Mouse (Mus musculus) embryonic facial prominence, embryonic 11.5 days (tissue): Measurements from ENCODE around the gene Phldb2. TPM values are rescaled to one million over a fixed set of nuclear protein-coding genes. Genes with fewer than 3 reads are reported as not detected.

Source experiments
- ATAC-seq: fragments of 200-750 bp; cut with Nextera tagmentation; replicated peaks from 2 replicates; pipeline ENCODE4 v1.8.0; 2017; ENCODE audit warnings: low read depth; ENCODE audit not compliant: insufficient number of reproducible peaks, low FRiP score, low TSS enrichment
- DNase-seq: peaks from one replicate; pipeline ENCODE4 v3.0.0-alpha.2; 2015; ENCODE audit warnings: low spot score
- H3K27ac ChIP-seq: fragments of 300-500 bp; sonication (generic); replicated peaks from 2 replicates; pipeline ENCODE4 v1.5.1; 2014; ENCODE audit warnings: mild to moderate bottlenecking, low read depth, low read length, control low read depth
- H3K27me3 ChIP-seq: fragments of 300-500 bp; sonication (generic); 2 replicates; pipeline ENCODE4 v1.6.1; 2014; ENCODE audit warnings: mild to moderate bottlenecking, low read length, moderate library complexity, mixed read lengths; ENCODE audit not compliant: control insufficient read depth, insufficient read depth
- H3K36me3 ChIP-seq: fragments of 300-500 bp; sonication (generic); replicated peaks from 2 replicates; pipeline ENCODE4 v1.6.1; 2014; ENCODE audit warnings: low read depth, mild to moderate bottlenecking, low read length, moderate library complexity, mixed read lengths; ENCODE audit not compliant: control insufficient read depth, insufficient read depth
- H3K4me1 ChIP-seq: fragments of 300-500 bp; sonication (generic); 2 replicates; pipeline ENCODE4 v1.6.1; 2014; ENCODE audit warnings: low read length, mixed read lengths; ENCODE audit not compliant: control insufficient read depth, insufficient read depth
- H3K4me2 ChIP-seq: fragments of 300-500 bp; sonication (generic); 2 replicates; pipeline ENCODE4 v1.6.1; 2014; ENCODE audit warnings: low read depth, mild to moderate bottlenecking, control low read depth, low read length, moderate library complexity
- H3K4me3 ChIP-seq: fragments of 300-500 bp; sonication (generic); 2 replicates; pipeline ENCODE4 v1.5.1; 2014; ENCODE audit warnings: low read depth, low read length, control low read depth
- H3K9ac ChIP-seq: fragments of 300-500 bp; sonication (generic); replicated peaks from 2 replicates; pipeline ENCODE4 v1.6.1; 2014; ENCODE audit warnings: mild to moderate bottlenecking, control low read depth, low read length
- H3K9me3 ChIP-seq: fragments of 300-500 bp; sonication (generic); replicated peaks from 2 replicates; pipeline ENCODE4 v1.6.1; 2016; ENCODE audit warnings: mild to moderate bottlenecking, low read length, inconsistent platforms, mixed read lengths; ENCODE audit not compliant: control insufficient read depth
- WGBS: fragments of 180-500 bp; shearing (Covaris S2); extraction: QIAGEN DNeasy Blood & Tissue Kit; methylation state at CpG from one replicate; pipeline ENCODE4 v1.1.7; 2014; 5-methylcytosine and 5-hydroxymethylcytosine counted together
- polyA plus RNA-seq: library from polyadenylated mRNA; unstranded; fragments of >200 nt; fragmentation: Nextera tagmentation; extraction: Ambion mirVana; gene quantifications from 2 replicates; pipeline ENCODE4 v1.2.1, GENCODE M21; 2014

Phldb2 gene
- polyA plus RNA-seq, 1 experiment from 2014 or later, result 54.6 TPM

- Histone ChIP-seq H3K9ac (no peak overlapping the region), H3K36me3 (no peaks in the 10 kb centered on the region), H3K27me3 (no peaks in the 10 kb centered on the region), H3K4me1 (no peaks in the 10 kb centered on the region), H3K9me3 (no peaks in the 10 kb centered on the region), H3K4me3 (no peak overlapping the region), H3K4me2 (no peak overlapping the region), H3K27ac (no peak overlapping the region)
- ATAC-seq, result no peak
- WGBS, result 81% methylated on average over 4 of the region's 4 CpGs
- DNase-seq, result no peak
Measured at GRCm38 (mm10) chr16:45984610-45985606, 31.5 kb upstream of the Phldb2 start.

- WGBS, result 84% methylated on average over 1 of the region's 1 CpGs
- Histone ChIP-seq H3K4me1 (no peaks in the 10 kb centered on the region), H3K9me3 (no peaks in the 10 kb centered on the region), H3K27me3 (no peaks in the 10 kb centered on the region), H3K4me3 (no peak overlapping the region), H3K9ac (no peak overlapping the region), H3K27ac (no peak overlapping the region), H3K36me3 (no peaks in the 10 kb centered on the region), H3K4me2 (no peak overlapping the region)
- no peak for ATAC-seq
- no peak for DNase-seq
Measured at GRCm38 (mm10) chr16:45976251-45976650, 22.9 kb upstream of the Phldb2 start.

GRCm38 (mm10) chr16:45973959-45974686 is 20.7 kb upstream of the Phldb2 start:
- no peak overlapping the region for H3K4me3 ChIP-seq
- no peak overlapping the region for H3K27ac ChIP-seq
- no peak overlapping the region for H3K4me2 ChIP-seq
- no peaks in the 10 kb centered on the region for H3K9me3 ChIP-seq
- 54% methylated on average over 9 of the region's 9 CpGs for WGBS
- H3K4me1 ChIP-seq, result no peaks in the 10 kb centered on the region
- no peak overlapping the region for H3K9ac ChIP-seq
- H3K36me3 ChIP-seq, result no peaks in the 10 kb centered on the region
- H3K27me3 ChIP-seq, result no peaks in the 10 kb centered on the region
- ATAC-seq (no peak), DNase-seq (peak; percentile 11)

GRCm38 (mm10) chr16:45970187-45970586 is 16.8 kb upstream of the Phldb2 start:
- no peak overlapping the region for H3K27ac ChIP-seq
- DNase-seq (no peak), ATAC-seq (no peak)
- 93% methylated on average over 2 of the region's 2 CpGs for WGBS
- H3K4me2 ChIP-seq, result no peak overlapping the region
- H3K9ac ChIP-seq, result no peak overlapping the region
- H3K9me3 ChIP-seq, result no peaks in the 10 kb centered on the region
- no peaks in the 10 kb centered on the region for H3K36me3 ChIP-seq
- H3K4me3 ChIP-seq, result no peak overlapping the region
- H3K4me1 ChIP-seq, result no peaks in the 10 kb centered on the region
- H3K27me3 ChIP-seq, result no peaks in the 10 kb centered on the region

- Histone ChIP-seq H3K27me3 (no peaks in the 10 kb centered on the region), H3K4me3 (no peak overlapping the region), H3K4me2 (no peak overlapping the region), H3K4me1 (no peaks in the 10 kb centered on the region), H3K9ac (no peak overlapping the region), H3K9me3 (no peaks in the 10 kb centered on the region), H3K27ac (no peak overlapping the region), H3K36me3 (no peaks in the 10 kb centered on the region)
- WGBS, result 78% methylated on average over 5 of the region's 5 CpGs
- ATAC-seq (no peak), DNase-seq (no peak)
Measured at GRCm38 (mm10) chr16:45968716-45969115, 15.3 kb upstream of the Phldb2 start.

GRCm38 (mm10) chr16:45967471-45967870 is 14.1 kb upstream of the Phldb2 start:
- H3K9ac ChIP-seq, result no peak overlapping the region
- ATAC-seq, result peak; percentile 67; the same call in 1 of the 2 replicates
- H3K4me2 ChIP-seq, result no peak overlapping the region
- H3K27ac ChIP-seq, result no peak overlapping the region
- no peak overlapping the region for H3K4me3 ChIP-seq
- peak; percentile 92 for DNase-seq
- H3K27me3 ChIP-seq, result no peaks in the 10 kb centered on the region
- no peaks in the 10 kb centered on the region for H3K9me3 ChIP-seq
- WGBS, result 10% methylated on average over 7 of the region's 7 CpGs
- H3K36me3 ChIP-seq, result no peaks in the 10 kb centered on the region
- H3K4me1 ChIP-seq, result no peaks in the 10 kb centered on the region

- no peak for ATAC-seq
- Histone ChIP-seq H3K4me1 (no peaks in the 10 kb centered on the region), H3K27me3 (no peaks in the 10 kb centered on the region), H3K4me2 (no peak overlapping the region), H3K27ac (no peak overlapping the region), H3K9ac (no peak overlapping the region), H3K36me3 (no peaks in the 10 kb centered on the region), H3K9me3 (no peaks in the 10 kb centered on the region), H3K4me3 (no peak overlapping the region)
- DNase-seq, result no peak
- 86% methylated on average over 5 of the region's 5 CpGs for WGBS
Measured at GRCm38 (mm10) chr16:45966604-45967003, 13.2 kb upstream of the Phldb2 start.

- no peak for ATAC-seq
- 90% methylated on average over 6 of the region's 6 CpGs for WGBS
- no peak overlapping the region for H3K27ac ChIP-seq
- H3K27me3 ChIP-seq, result no peaks in the 10 kb centered on the region
- no peaks in the 10 kb centered on the region for H3K4me1 ChIP-seq
- H3K9ac ChIP-seq, result no peak overlapping the region
- H3K9me3 ChIP-seq, result no peaks in the 10 kb centered on the region
- DNase-seq, result no peak
- H3K4me2 ChIP-seq, result no peak overlapping the region
- no peak overlapping the region for H3K4me3 ChIP-seq
- no peaks in the 10 kb centered on the region for H3K36me3 ChIP-seq
Measured at GRCm38 (mm10) chr16:45964777-45965176, 11.4 kb upstream of the Phldb2 start.
